Mouse (Mus musculus) heart, embryonic 11.5 days (tissue): Measurements from ENCODE around the gene Zdhhc11. TPM values are rescaled to one million over a fixed set of nuclear protein-coding genes. Genes with fewer than 3 reads are reported as not detected.

Source experiments
- ATAC-seq: fragments of 200-750 bp; cut with Nextera tagmentation; replicated peaks from 2 replicates; pipeline ENCODE4 v1.8.0; 2017; ENCODE audit warnings: moderate library complexity; ENCODE audit not compliant: insufficient number of reproducible peaks, low FRiP score, low TSS enrichment
- H3K27ac ChIP-seq: fragments of 300-500 bp; sonication (generic); 2 replicates; pipeline ENCODE4 v1.5.1; 2014; ENCODE audit warnings: mild to moderate bottlenecking, low read depth, low read length
- H3K27me3 ChIP-seq: fragments of 300-500 bp; sonication (generic); 2 replicates; pipeline ENCODE4 v1.6.1; 2014; ENCODE audit warnings: mild to moderate bottlenecking, low read length, mixed read lengths; ENCODE audit not compliant: control insufficient read depth, insufficient read depth
- H3K36me3 ChIP-seq: fragments of 300-500 bp; sonication (generic); 2 replicates; pipeline ENCODE4 v1.6.1; 2014; ENCODE audit warnings: mild to moderate bottlenecking, low read length, moderate library complexity, mixed read lengths; ENCODE audit not compliant: control insufficient read depth, insufficient read depth
- H3K4me1 ChIP-seq: fragments of 300-500 bp; sonication (generic); 2 replicates; pipeline ENCODE4 v1.6.1; 2014; ENCODE audit warnings: low read length; ENCODE audit not compliant: control insufficient read depth, insufficient read depth
- H3K4me2 ChIP-seq: fragments of 300-500 bp; sonication (generic); 2 replicates; pipeline ENCODE4 v1.6.1; 2014; ENCODE audit warnings: mild to moderate bottlenecking, moderate library complexity
- H3K4me3 ChIP-seq: fragments of 300-500 bp; sonication (generic); 2 replicates; pipeline ENCODE4 v1.5.1; 2014; ENCODE audit warnings: low read depth, low read length
- H3K9ac ChIP-seq: fragments of 300-500 bp; sonication (generic); 2 replicates; pipeline ENCODE4 v1.6.1; 2014; ENCODE audit warnings: mild to moderate bottlenecking, low read depth, low read length, moderate library complexity
- H3K9me3 ChIP-seq: fragments of 300-500 bp; sonication (generic); replicated peaks from 2 replicates; pipeline ENCODE4 v1.6.1; 2016; ENCODE audit warnings: low read length; ENCODE audit not compliant: control insufficient read depth
- WGBS: fragments of 180-500 bp; shearing (Covaris S2); extraction: QIAGEN DNeasy Blood & Tissue Kit; methylation state at CpG from one replicate; pipeline ENCODE4 v1.1.7; 2014; ENCODE audit not compliant: insufficient replicate concordance; 5-methylcytosine and 5-hydroxymethylcytosine counted together
- microRNA-seq: library from miRNA; unstranded; fragments of <30 nt; microRNA quantifications from one replicate; pipeline ENCODE4, GENCODE M21; 2016; ENCODE audit warnings: borderline number of aligned reads
- polyA plus RNA-seq: library from polyadenylated mRNA; unstranded; fragments of >200 nt; fragmentation: Nextera tagmentation; extraction: Ambion mirVana; gene quantifications from 2 replicates; pipeline ENCODE4 v1.2.1, GENCODE M21; 2014

Zdhhc11 gene
- polyA plus RNA-seq, 1 experiment from 2014 or later: not detected

DNA sequence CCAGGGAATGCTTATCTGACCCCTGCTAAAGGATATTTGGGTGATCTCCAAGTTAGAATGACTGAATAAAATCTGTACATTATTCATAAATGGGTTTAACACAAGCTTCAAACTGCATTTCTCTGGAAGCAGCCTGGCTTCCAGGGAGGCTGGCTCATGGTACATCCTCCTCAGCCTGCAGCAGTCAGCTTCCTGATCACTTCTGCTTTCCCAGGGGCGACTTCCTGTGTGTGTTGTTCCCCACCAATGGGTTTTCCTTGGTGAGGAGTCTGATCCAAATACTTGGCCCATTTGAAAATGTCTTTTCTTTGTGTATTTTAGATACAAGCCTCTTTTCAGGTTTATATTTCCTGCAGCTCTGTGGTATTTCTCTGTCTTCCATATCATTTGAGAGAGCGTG is 65.4 kb downstream of the Zdhhc11 start:
- Histone ChIP-seq H3K27ac (no peak overlapping the region), H3K9me3 (no peaks in the 10 kb centered on the region), H3K4me2 (no peak overlapping the region), H3K4me3 (no peak overlapping the region), H3K9ac (no peak overlapping the region), H3K36me3 (no peaks in the 10 kb centered on the region), H3K27me3 (no peaks in the 10 kb centered on the region), H3K4me1 (peaks cover 6% of the 10 kb centered on the region)
- ATAC-seq: no peak
- 68% methylated on average over 2 of the region's 2 CpGs for WGBS

DNA sequence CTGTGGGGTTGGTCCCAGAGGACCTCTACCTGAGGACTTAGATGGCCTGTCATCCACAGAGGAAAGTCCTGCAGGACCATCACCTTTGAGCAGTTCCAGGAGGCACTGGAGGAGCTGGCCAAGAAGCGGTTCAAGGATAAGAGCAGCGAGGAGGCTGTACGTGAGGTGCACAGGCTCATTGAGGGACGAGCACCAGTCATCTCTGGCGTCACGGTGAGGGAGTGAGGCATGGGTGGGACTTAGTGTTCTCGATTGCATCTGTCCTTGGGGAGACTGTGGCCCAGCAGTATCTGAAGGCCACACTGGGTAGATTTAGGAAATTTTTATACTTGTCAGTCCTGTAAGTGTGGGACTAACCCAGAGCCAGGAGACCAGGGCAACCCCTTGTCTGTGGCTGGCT is 67.0 kb downstream of the Zdhhc11 start:
- H3K9me3 ChIP-seq: no peaks in the 10 kb centered on the region
- H3K27me3 ChIP-seq: no peaks in the 10 kb centered on the region
- no peak overlapping the region for H3K9ac ChIP-seq
- no peak for ATAC-seq
- no peaks in the 10 kb centered on the region; the same call in 1 of the 2 replicates for H3K4me1 ChIP-seq
- no peak overlapping the region for H3K27ac ChIP-seq
- no peak overlapping the region for H3K4me2 ChIP-seq
- no peak overlapping the region for H3K4me3 ChIP-seq
- H3K36me3 ChIP-seq: no peaks in the 10 kb centered on the region
- WGBS: 84% methylated on average over 7 of the region's 7 CpGs

DNA sequence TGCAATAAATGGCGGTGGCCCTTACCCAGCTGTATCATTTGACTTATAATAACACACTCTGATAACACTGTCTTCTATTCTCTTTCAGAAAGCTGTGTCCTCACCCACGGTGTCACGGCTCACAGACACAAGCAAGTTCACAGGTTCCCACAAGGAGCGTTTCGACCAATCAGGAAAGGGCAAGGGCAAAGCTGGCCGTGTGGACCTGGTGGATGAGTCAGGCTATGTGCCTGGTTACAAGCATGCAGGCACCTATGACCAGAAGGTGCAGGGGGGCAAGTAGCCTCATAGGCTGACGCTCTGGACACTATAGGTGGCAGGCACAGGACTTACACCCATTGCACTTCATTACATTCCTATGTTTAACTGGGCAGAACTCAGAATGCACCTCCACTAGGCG is 67.5 kb downstream of the Zdhhc11 start:
- H3K4me2 ChIP-seq: no peak overlapping the region
- no peak overlapping the region for H3K4me3 ChIP-seq
- no peak; the same call in 1 of the 2 replicates for ATAC-seq
- no peak overlapping the region for H3K27ac ChIP-seq
- WGBS: 79% methylated on average over 8 of the region's 8 CpGs
- H3K36me3 ChIP-seq: no peaks in the 10 kb centered on the region
- no peaks in the 10 kb centered on the region for H3K9me3 ChIP-seq
- no peak overlapping the region for H3K9ac ChIP-seq
- no peaks in the 10 kb centered on the region for H3K27me3 ChIP-seq
- no peaks in the 10 kb centered on the region; the same call in 1 of the 2 replicates for H3K4me1 ChIP-seq

DNA sequence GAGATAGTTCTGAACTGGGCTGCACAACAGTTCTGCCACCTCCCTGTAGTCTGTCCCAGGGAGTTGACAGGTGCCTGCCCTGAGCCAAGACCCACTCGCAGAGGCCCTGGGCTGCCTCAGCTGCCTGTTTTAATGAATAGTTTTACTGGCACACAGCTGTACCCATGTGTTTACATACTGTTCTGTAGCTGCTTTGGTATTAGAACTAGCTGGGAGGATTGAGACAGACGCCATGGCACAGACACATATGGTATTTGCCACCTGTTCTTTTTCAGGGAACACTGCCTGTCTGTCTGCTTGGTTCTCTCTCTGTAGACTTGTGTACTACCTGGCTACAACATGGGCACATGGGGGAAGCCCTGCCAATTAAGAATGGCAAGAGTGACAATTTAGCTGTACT is 71.1 kb downstream of the Zdhhc11 start:
- no peak overlapping the region for H3K4me2 ChIP-seq
- 0 out of 2 replicates have a peak, but pooled peaks cover 6% of the 10 kb centered on the region for H3K36me3 ChIP-seq
- no peak overlapping the region for H3K9ac ChIP-seq
- WGBS: 80% methylated on average over 2 of the region's 2 CpGs
- H3K9me3 ChIP-seq: no peaks in the 10 kb centered on the region
- no peak for ATAC-seq
- no peaks in the 10 kb centered on the region for H3K4me1 ChIP-seq
- no peaks in the 10 kb centered on the region for H3K27me3 ChIP-seq
- H3K4me3 ChIP-seq: no peak overlapping the region
- no peak overlapping the region for H3K27ac ChIP-seq

- no peaks in the 10 kb centered on the region for H3K4me1 ChIP-seq
- H3K4me2 ChIP-seq: no peak overlapping the region
- no peak for ATAC-seq
- H3K4me3 ChIP-seq: no peak overlapping the region
- no peak overlapping the region for H3K9ac ChIP-seq
- H3K27me3 ChIP-seq: no peaks in the 10 kb centered on the region
- WGBS: 86% methylated on average over 2 of the region's 2 CpGs
- peaks cover 11% of the 10 kb centered on the region; the same call in 1 of the 2 replicates for H3K36me3 ChIP-seq
- H3K27ac ChIP-seq: no peak overlapping the region
- no peaks in the 10 kb centered on the region for H3K9me3 ChIP-seq
These were observed 72.1 kb downstream of the Zdhhc11 start for GRCm38 (mm10) chr13:74035776-74036175.

DNA sequence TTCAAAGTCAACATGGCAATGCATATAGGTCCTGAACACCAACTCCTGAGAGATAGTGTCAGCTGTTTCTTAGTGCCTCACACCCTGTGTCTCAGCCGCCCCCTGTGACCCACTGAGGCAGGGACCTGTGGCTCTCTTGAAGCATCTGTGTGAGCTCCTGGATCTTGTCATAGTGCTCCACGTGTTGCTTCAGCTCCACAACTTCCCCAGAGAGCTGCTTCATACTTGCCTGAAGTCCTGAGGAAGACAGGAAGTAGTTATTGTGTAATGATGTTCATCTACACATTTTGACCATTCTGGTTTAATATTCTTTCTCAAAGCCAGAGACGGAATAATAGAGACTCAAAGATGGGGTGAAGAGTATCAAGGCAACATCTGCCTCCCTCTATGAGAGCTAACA is 76.3 kb downstream of the Zdhhc11 start:
- Histone ChIP-seq H3K4me1 (no peaks in the 10 kb centered on the region), H3K9me3 (no peaks in the 10 kb centered on the region), H3K27me3 (no peaks in the 10 kb centered on the region), H3K27ac (no peak overlapping the region), H3K4me2 (no peak overlapping the region), H3K4me3 (no peak overlapping the region), H3K9ac (no peak overlapping the region), H3K36me3 (peaks cover 19% of the 10 kb centered on the region)
- WGBS: 82% methylated on average over 3 of the region's 3 CpGs
- no peak for ATAC-seq

Small RNA genes within 50 kb of the gene (microRNA-seq; reads per million reads assigned to microRNA genes)
- not detected for gene Gm25197

Other genes starting within 250 kb of the Zdhhc11 start
- 32.7 and 40.0 TPM in 2 replicates for gene Slc12a7, start 230.8 kb upstream of the Zdhhc11 start, polyA plus RNA-seq
- gene Nkd2, start 116.2 kb upstream of the Zdhhc11 start, polyA plus RNA-seq: 2.3 and 2.4 TPM in 2 replicates
- 36.5 and 37.5 TPM in 2 replicates for gene Trip13, start 26.1 kb upstream of the Zdhhc11 start, polyA plus RNA-seq
- 41.7 and 47.0 TPM in 2 replicates for gene Brd9, start 26.0 kb upstream of the Zdhhc11 start, polyA plus RNA-seq
- gene Tppp, start 45.6 kb downstream of the Zdhhc11 start, polyA plus RNA-seq: 2.7 and 3.2 TPM in 2 replicates
- gene Cep72, start 98.4 kb downstream of the Zdhhc11 start, polyA plus RNA-seq: 11.2 and 18.8 TPM in 2 replicates
- gene Slc9a3, start 157.6 kb downstream of the Zdhhc11 start, polyA plus RNA-seq: not detected in 2 replicates
- 58.0 and 64.4 TPM in 2 replicates for gene Exoc3, start 244.9 kb downstream of the Zdhhc11 start, polyA plus RNA-seq